Mouse (Mus musculus): ENCODE data around the gene Zfp534. TPM values are rescaled to one million over a fixed set of nuclear protein-coding genes. Genes with fewer than 3 reads are reported as not detected.
"Not testable (repeated sequence)": the region's sequence is repeated elsewhere in the genome, so short reads cannot be mapped to it uniquely, and the experiment has no call there.

The Zfp534 gene
- under 1 TPM; 0.16 to 0.23 TPM for total RNA-seq (2021)
- long read RNA-seq, experiment 1: 0 reads
- long read RNA-seq, experiment 2: 0 reads

DNA sequence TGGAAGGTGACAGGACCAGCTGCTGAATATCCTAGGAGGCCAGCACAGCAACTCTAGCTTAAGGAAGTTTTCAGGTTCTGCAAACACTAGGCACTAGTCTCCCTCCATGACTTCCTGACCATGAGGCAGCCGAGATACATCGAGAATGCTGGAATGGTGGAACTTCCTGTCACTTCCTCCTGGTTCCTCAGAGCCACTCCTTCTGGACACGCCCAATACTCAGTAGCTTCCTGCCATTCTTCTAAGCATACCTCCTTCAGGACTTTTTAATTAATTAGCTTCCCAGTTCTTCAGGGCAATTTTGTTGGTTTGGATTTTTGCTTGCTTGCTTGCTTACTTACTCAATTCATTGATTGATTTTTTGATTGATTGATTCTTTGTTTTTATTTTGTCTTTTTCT, at the start of gene Zfp534:
Gene Zfp534 (minus strand): TSS at position 101 of the 400 bp plus-strand sequence.
- not testable (repeated sequence) for DNase-seq (ENCODE audit: low spot score in 2 of 2)

DNA sequence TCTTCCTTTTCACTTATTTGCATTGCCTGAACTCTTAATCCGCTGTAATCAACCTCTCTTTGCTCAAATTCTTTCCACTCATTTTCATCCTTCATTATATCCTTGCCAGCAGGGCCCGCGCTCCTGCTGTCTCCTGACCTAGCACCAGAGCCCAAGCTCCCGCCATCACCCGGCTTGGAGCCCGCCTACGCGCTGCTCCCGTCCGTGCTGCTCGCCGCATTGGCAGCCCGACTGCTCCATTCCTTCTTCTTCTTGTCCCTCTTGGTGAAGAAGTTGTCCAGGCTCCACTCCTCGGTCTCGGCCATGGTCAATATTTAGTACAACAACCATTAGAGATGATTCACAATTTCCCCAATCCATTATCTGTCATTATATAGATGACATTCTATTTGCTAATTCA, 43.9 kb upstream of the Zfp534 start:
- DNase-seq (ENCODE audit: low spot score in 2 of 2): not testable (repeated sequence)

DNA sequence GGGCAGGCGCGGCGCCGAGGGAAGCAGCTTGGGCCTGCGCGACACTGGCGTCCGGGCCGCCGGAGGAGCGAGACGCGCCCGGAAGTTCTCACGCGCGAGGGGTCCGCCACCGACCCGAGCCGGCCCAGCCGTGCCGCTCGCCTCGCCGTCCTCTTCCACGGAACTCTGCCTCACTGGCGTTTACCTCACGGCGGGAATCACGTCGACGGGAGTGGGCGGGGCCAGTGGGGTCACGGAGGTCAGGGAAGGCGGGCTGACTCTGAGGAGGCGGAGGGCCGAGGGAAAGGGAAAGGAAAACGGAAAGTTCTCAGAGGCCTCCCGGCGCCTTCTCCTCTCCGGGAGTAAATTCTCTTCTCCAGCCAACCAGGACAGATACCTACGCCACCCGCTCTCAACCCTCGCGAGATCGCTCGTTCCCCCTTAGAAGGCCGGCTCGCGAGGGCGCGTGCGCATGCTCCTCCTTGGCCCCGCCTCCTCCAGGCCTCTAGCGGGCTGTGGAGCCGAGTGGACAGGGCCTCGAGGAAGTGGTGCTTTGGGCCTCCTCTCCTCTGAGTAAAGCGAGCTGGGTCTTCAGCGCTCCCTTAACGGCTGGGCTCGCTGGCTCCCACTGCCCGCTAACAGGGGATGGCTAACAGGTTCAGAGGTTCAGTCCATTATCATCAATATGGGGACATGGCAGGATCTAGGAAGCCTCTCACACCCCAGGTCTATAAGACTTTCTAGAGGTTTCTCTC, 36.5 kb upstream of the Zfp534 start:
- not testable (repeated sequence) for DNase-seq (ENCODE audit: low spot score in 2 of 2)

DNA sequence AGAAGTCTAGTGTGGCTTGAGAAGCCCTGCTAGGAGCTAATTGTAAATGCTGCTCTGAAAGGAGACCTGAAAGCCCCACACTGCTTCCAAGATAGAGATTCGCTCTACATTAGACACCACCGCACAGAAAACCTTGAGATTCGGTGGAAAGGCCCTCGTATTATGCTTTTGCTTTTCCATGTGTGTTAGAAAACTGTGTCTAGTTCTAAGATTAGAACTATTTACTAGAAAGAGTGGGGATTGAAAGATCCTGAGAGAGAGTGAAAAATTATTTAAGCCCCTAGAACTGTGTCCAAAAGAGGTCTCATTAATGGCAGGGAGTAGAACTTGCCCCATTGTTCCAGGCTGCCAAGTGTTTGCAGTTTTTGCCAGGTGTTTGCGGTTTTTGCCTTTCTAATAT, 47.1 kb downstream of the Zfp534 start:
- DNase-seq (ENCODE audit: low spot score in 2 of 2): not testable (repeated sequence)

DNA sequence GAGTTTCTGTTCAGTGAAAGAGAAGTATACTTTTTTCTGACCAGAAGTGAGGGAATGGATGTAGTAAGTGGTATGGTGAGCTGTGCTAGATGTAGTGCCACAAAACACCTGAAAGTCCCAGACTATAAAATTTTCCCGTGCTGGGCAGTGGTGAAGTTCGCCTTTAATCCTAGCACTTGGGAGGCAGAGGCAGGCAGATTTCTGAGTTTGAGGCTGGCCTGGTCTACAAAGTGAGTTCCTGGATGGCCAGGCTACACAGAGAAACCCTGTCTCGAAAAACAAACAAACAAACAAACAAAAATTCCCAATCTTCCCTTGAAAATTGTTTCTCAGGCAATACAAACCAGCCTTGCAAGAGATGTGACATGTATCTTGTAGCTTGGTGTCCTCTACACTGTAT, 54.9 kb downstream of the Zfp534 start:
- DNase-seq (ENCODE audit: low spot score in 2 of 2): not testable (repeated sequence)

DNA sequence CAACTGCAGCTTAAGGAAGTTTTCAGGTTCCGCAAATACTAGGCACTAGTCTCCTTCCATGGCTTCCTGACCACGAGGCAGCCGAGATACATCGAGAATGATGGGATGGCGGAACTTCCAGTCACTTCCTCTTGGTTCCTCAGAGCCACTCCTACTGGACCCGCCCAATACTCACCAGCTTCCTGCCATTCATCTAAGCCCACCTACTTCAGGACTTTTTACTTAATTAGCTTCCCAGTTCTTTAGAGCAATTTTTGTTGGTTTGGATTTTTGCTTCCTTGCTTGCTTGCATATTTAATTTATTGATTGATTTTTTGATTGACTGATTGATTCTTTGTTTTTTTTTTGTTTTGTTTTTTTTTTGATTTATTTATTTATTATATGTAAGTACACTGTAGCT, 59.9 kb downstream of the Zfp534 start, which contains the start of gene Zfp979:
Gene Zfp979 (minus strand): TSS at position 101 of the 400 bp plus-strand sequence.
- DNase-seq (ENCODE audit: low spot score in 2 of 2): not testable (repeated sequence)

DNA sequence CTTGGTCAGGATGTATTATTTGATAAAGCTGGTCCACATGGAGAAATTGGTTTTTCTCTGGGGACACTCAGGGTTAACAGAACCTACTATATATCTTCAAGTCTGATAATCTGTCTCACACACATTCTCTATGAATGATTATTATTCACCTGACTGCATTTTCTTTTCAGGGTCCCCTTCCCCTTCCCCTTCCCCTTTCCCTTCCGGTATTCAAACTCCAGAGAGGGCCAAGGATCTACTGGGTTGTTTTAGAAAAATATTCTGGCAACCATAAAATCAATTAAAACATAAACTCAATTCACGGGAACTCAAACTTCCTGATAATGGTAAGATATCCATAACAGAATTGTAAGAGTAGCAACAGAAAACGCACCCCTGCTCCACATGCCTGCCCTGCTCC, 60.4 kb downstream of the Zfp534 start:
- not testable (repeated sequence) for DNase-seq (ENCODE audit: low spot score in 2 of 2)

DNA sequence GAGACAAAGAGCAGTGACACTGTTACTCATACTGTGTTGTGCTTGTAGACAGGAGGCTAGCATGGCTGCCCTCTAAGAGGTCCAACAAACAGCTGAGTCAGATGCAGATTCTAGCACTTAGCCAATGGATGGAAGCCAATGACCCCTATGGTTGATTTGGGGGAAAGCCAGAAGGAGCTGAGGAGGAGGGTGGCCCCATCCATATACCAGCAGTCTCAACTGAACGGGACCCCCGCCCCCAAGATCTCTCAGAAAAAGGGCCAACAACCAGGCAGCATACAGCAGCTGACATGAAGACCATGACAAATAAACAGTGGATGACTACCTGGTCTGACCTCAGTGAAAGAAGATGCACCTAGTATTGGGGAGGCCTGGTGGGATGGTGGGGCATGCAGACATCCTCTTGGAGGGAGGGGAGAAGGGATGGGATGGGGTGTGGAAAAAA, 68.5 kb downstream of the Zfp534 start:
- not testable (repeated sequence) for DNase-seq (ENCODE audit: low spot score in 2 of 2)

Other genes with a start within 250 kb of the Zfp534 start
- gene Zfp982, start 210.1 kb downstream of the Zfp534 start, total RNA-seq (2021): 10 to 100 TPM; 13.8 to 17.2 TPM
- gene Gm16503, start 162.3 kb downstream of the Zfp534 start, total RNA-seq (2021): under 1 TPM; 0.13 to 0.16 TPM
- under 1 TPM; 0.20 to 0.22 TPM for gene Zfp985, start 149.3 kb downstream of the Zfp534 start, total RNA-seq (2021)
- 1 to 10 TPM; 1.4 to 2.2 TPM for gene Zfp979, start 60.0 kb downstream of the Zfp534 start, total RNA-seq (2021)
- gene Zfp984, start 107.2 kb upstream of the Zfp534 start, total RNA-seq (2021): 1 to 10 TPM; 2.0 to 4.6 TPM
- gene Zfp933, start 145.8 kb upstream of the Zfp534 start, total RNA-seq (2021): 10 to 100 TPM; 20.8 to 38.3 TPM
- gene Miip, start 166.3 kb upstream of the Zfp534 start, total RNA-seq (2021): 10 to 100 TPM; 13.9 to 17.5 TPM
- gene Fv1, start 166.4 kb upstream of the Zfp534 start, total RNA-seq (2021): 10 to 100 TPM; 10.3 to 10.6 TPM
- gene Mfn2, start 202.2 kb upstream of the Zfp534 start, total RNA-seq (2021): 100 to 1,000 TPM; 187 to 211 TPM
- 10 to 100 TPM; 38.1 to 54.7 TPM for gene Plod1, start 234.2 kb upstream of the Zfp534 start, total RNA-seq (2021)
- gene 2510039O18Rik, start 238.3 kb upstream of the Zfp534 start, total RNA-seq (2021): 10 to 100 TPM; 44.1 to 48.0 TPM

All from adrenal gland, adult 18-20 months (tissue).